Mouse (Mus musculus) activated CD4-positive, CD25-positive, alpha-beta regulatory T cell, adult 4 months (primary cell): ENCODE results near the gene Elk3. TPM values are rescaled to one million over a fixed set of nuclear protein-coding genes. Genes with fewer than 3 reads are reported as not detected.
"Not testable (repeated sequence)": the region's sequence is repeated elsewhere in the genome, so short reads cannot be mapped to it uniquely, and the experiment has no call there.

Experiments used
- ATAC-seq: one replicate; pipeline ENCODE4 v1.8.0; 2017
- polyA plus RNA-seq, 2 experiments: library from polyadenylated mRNA; unstranded; fragments of 100-300 nt; shearing (Covaris generic); gene quantifications; one replicate each; pipeline ENCODE4 v1.2.1; 2017

Gene Elk3
- polyA plus RNA-seq = 10 to 100 TPM; 30.4 to 37.0 TPM

- ATAC-seq = peak; percentile 62
Observed at GRCm38 (mm10) chr10:93310721-93311411, at the start of gene Elk3. Gene Elk3 (minus strand): TSS chr10:93311135.

GRCm38 (mm10) chr10:93360623-93361022, 49.7 kb upstream of the Elk3 start:
- ATAC-seq = no peak

- not testable (repeated sequence) for ATAC-seq
Observed at GRCm38 (mm10) chr10:93360190-93360589, 49.3 kb upstream of the Elk3 start.

GRCm38 (mm10) chr10:93359339-93359863, 48.5 kb upstream of the Elk3 start:
- peak; percentile 3 for ATAC-seq

GRCm38 (mm10) chr10:93358878-93359277, 47.9 kb upstream of the Elk3 start:
- ATAC-seq = no peak

GRCm38 (mm10) chr10:93357162-93357561, 46.2 kb upstream of the Elk3 start:
- ATAC-seq = no peak

GRCm38 (mm10) chr10:93356122-93356521, 45.2 kb upstream of the Elk3 start:
- peak; percentile 90 for ATAC-seq

GRCm38 (mm10) chr10:93355276-93355927, 44.5 kb upstream of the Elk3 start:
- no peak for ATAC-seq

GRCm38 (mm10) chr10:93353545-93354326, 42.8 kb upstream of the Elk3 start:
- ATAC-seq = no peak

GRCm38 (mm10) chr10:93347918-93348505, 37.1 kb upstream of the Elk3 start:
- no peak for ATAC-seq

- no peak for ATAC-seq
Observed at GRCm38 (mm10) chr10:93347387-93347786, 36.5 kb upstream of the Elk3 start.

GRCm38 (mm10) chr10:93346208-93346936, 35.4 kb upstream of the Elk3 start:
- no peak for ATAC-seq

- ATAC-seq = peak; percentile 42
Observed at GRCm38 (mm10) chr10:93345497-93345896, 34.6 kb upstream of the Elk3 start.

- peak; percentile 69 for ATAC-seq
Observed at GRCm38 (mm10) chr10:93343469-93343868, 32.5 kb upstream of the Elk3 start.

- ATAC-seq = no peak
Observed at GRCm38 (mm10) chr10:93342986-93343385, 32.1 kb upstream of the Elk3 start.

- ATAC-seq = no peak
Observed at GRCm38 (mm10) chr10:93338526-93338925, 27.6 kb upstream of the Elk3 start.

GRCm38 (mm10) chr10:93336462-93336931, 25.6 kb upstream of the Elk3 start:
- no peak for ATAC-seq

- peak; percentile 97 for ATAC-seq
Observed at GRCm38 (mm10) chr10:93335828-93336461, 25.0 kb upstream of the Elk3 start.

GRCm38 (mm10) chr10:93335001-93335400, 24.1 kb upstream of the Elk3 start:
- no peak for ATAC-seq

GRCm38 (mm10) chr10:93333239-93333638, 22.3 kb upstream of the Elk3 start:
- no peak for ATAC-seq

GRCm38 (mm10) chr10:93332261-93332809, 21.4 kb upstream of the Elk3 start:
- ATAC-seq = no peak
